Mouse (Mus musculus): ENCODE data around the gene Gm17509. TPM values are rescaled to one million over a fixed set of nuclear protein-coding genes. Genes with fewer than 3 reads are reported as not detected.
"Not testable (repeated sequence)": the region's sequence is repeated elsewhere in the genome, so short reads cannot be mapped to it uniquely, and the experiment has no call there.

Gene Gm17509
- total RNA-seq, 2 experiments from 2014 or later, result not detected

- no peak for DNase-seq
- intact Hi-C loops (cut with DNase I), result no loop called here
Observed at GRCm38 (mm10) chr13:117211386-117211875, 9.4 kb downstream of the Gm17509 start.

GRCm38 (mm10) chr13:117208236-117208635, 12.6 kb downstream of the Gm17509 start, which contains the start of gene Emb:
Gene Emb (plus strand): TSS chr13:117208536.
- DNase-seq, result no peak
- intact Hi-C loops (cut with DNase I), result no loop called here

GRCm38 (mm10) chr13:117206066-117206465, 14.8 kb downstream of the Gm17509 start:
- intact Hi-C loops (cut with DNase I), result no loop called here
- no peak for DNase-seq

GRCm38 (mm10) chr13:117204685-117205084, 16.2 kb downstream of the Gm17509 start:
- no peak for DNase-seq
- intact Hi-C loops (cut with DNase I), result loop anchor here (5.0 kb wide), 1 partner anchor 72 kb away; no protein-coding TSS in a partner anchor

GRCm38 (mm10) chr13:117202755-117203471, 18.0 kb downstream of the Gm17509 start:
- DNase-seq, result peak; percentile 9 to 31
- intact Hi-C loops (cut with DNase I), result loop anchor here (1.0 to 5.0 kb wide), 2 partner anchors 71 to 86 kb away; no protein-coding TSS in a partner anchor

GRCm38 (mm10) chr13:117198402-117199083, 22.3 kb downstream of the Gm17509 start:
- intact Hi-C loops (cut with DNase I), result no loop called here
- DNase-seq, result peak; percentile 64 to 82

GRCm38 (mm10) chr13:117197666-117198065, 23.2 kb downstream of the Gm17509 start:
- DNase-seq, result no peak
- intact Hi-C loops (cut with DNase I), result no loop called here

- no peak for DNase-seq
Observed at GRCm38 (mm10) chr13:117195569-117196495, 25.0 kb downstream of the Gm17509 start.

GRCm38 (mm10) chr13:117193422-117193983, 27.4 kb downstream of the Gm17509 start:
- DNase-seq, result no peak
- intact Hi-C loops (cut with DNase I), result no loop called here

More at GRCm38 (mm10) chr13:117195569-117196495, 25.0 kb downstream of the Gm17509 start:
- intact Hi-C loops (cut with DNase I), result no loop called here

- DNase-seq, result no peak
- intact Hi-C loops (cut with DNase I), result no loop called here
Observed at GRCm38 (mm10) chr13:117192161-117192560, 28.7 kb downstream of the Gm17509 start.

- intact Hi-C loops (cut with DNase I), result no loop called here
Observed at GRCm38 (mm10) chr13:117185329-117185728, 35.5 kb downstream of the Gm17509 start.

GRCm38 (mm10) chr13:117183288-117183687, 37.6 kb downstream of the Gm17509 start:
- intact Hi-C loops (cut with DNase I), result no loop called here
- DNase-seq, result no peak

More at GRCm38 (mm10) chr13:117185329-117185728, 35.5 kb downstream of the Gm17509 start:
- DNase-seq, result no peak

- DNase-seq; intact Hi-C loops (cut with DNase I): not testable (repeated sequence)
Observed at GRCm38 (mm10) chr13:117180912-117181311, 40.0 kb downstream of the Gm17509 start.

Other genes starting within 250 kb of the Gm17509 start
- 10 to 100 TPM in 1 of 2 experiments, 1 to 10 TPM in 1; 9.9 to 12.0 TPM for gene Parp8, start 195.5 kb downstream of the Gm17509 start, total RNA-seq (2021)
- 10 to 100 TPM; 11.5 to 12.8 TPM for gene Emb, start 12.5 kb downstream of the Gm17509 start, total RNA-seq (2021)

Data from heart, postnatal 14 days (tissue).